Mouse (Mus musculus): Measurements from ENCODE around the gene Sema3a.

DNA sequence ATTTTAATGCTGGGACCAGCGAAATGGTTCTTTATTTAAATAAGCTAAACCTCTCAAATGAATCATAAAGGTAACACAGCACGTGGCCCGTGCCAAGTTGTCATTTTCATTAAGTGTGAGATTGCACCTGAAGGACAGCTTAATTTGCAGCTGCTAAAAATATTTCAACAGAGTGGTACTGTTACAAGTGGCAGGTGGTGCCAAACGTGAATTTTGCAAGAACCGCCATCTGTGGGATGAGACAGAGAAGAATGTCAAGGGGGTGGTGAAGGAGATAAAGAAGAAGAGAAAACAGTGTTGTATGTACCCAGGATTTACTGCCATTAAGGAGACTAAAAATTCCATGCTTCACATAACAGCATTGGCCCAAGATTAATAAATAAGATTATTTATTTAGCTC is 423.9 kb downstream of the Sema3a start:
- TF ChIP-seq CTCF (IDR thresholded peaks at IDR 0.05; ENCODE audit: borderline replicate concordance, insufficient read depth, low read depth, low read length) (no peak), POLR2A (IDR thresholded peaks at IDR 0.05; ENCODE audit: borderline replicate concordance, insufficient read depth, low read length) (no peak)

All from cerebellum, adult 2 months (tissue).